Mouse (Mus musculus) stomach, postnatal 0 days (tissue): ENCODE data around the gene Cdk19.

ENCODE experiments used
- CTCF ChIP-seq: IDR thresholded peaks from 2 replicates; pipeline ENCODE4 v1.5.1; 2016; ENCODE audit warnings: antibody characterized with exemption, low read depth, mild to moderate bottlenecking, moderate library complexity
- EP300 ChIP-seq: optimal IDR thresholded peaks from 2 replicates; pipeline ENCODE3; 2016; ENCODE audit warnings: antibody characterized with exemption

GRCm38 (mm10) chr10:40346776-40347403, 7.5 kb downstream of the Cdk19 start:
- TF ChIP-seq CTCF (no peak), EP300 (no peak)
